Mouse (Mus musculus) liver, adult 2 months (tissue): ENCODE data around the gene Pigf. TPM values are rescaled to one million over a fixed set of nuclear protein-coding genes. Genes with fewer than 3 reads are reported as not detected.

ENCODE experiments used
- DNase-seq: peaks from one replicate; pipeline ENCODE4 v3.0.0-alpha.2; 2011; ENCODE audit warnings: low read depth, low spot score; ENCODE audit errors: extremely low read depth
- H3K27ac ChIP-seq: fragments of 200-500 bp; replicated peaks from 2 replicates; pipeline ENCODE4 v1.5.1; 2012; ENCODE audit warnings: low read depth, mild to moderate bottlenecking, control low read depth, inconsistent platforms, low read length; ENCODE audit not compliant: insufficient read depth
- H3K27me3 ChIP-seq: fragments of 200-500 bp; 2 replicates; pipeline ENCODE4 v1.6.1; 2012; ENCODE audit warnings: mild to moderate bottlenecking, moderate library complexity, low read length, inconsistent platforms; ENCODE audit not compliant: control insufficient read depth, insufficient read depth
- H3K36me3 ChIP-seq: fragments of 200-500 bp; 2 replicates; pipeline ENCODE4 v1.6.1; 2012; ENCODE audit warnings: low read length, inconsistent platforms; ENCODE audit not compliant: control insufficient read depth, insufficient read depth
- H3K4me1 ChIP-seq: fragments of 200-500 bp; 2 replicates; pipeline ENCODE4 v1.6.1; 2011; ENCODE audit warnings: low read length; ENCODE audit not compliant: control insufficient read depth, insufficient read depth
- H3K4me3 ChIP-seq: fragments of 200-500 bp; 2 replicates; pipeline ENCODE4 v1.5.1; 2011; ENCODE audit warnings: low read depth, mild to moderate bottlenecking, control low read depth, low read length, moderate library complexity; ENCODE audit not compliant: insufficient read depth
- H3K79me2 ChIP-seq: fragments of 200-500 bp; 2 replicates; pipeline ENCODE4 v1.6.1; 2012; ENCODE audit warnings: inconsistent platforms, mild to moderate bottlenecking, low read length, moderate library complexity; ENCODE audit not compliant: control insufficient read depth, insufficient read depth
- H3K9ac ChIP-seq: fragments of 200-500 bp; 2 replicates; pipeline ENCODE4 v1.6.1; 2012; ENCODE audit warnings: low read depth, mild to moderate bottlenecking, control low read depth, inconsistent platforms, low read length
- CTCF ChIP-seq: fragments of 200-500 bp; IDR thresholded peaks from 2 replicates; pipeline ENCODE4 v1.5.1; 2011; ENCODE audit warnings: low read depth, low read length, control low read depth
- POLR2A ChIP-seq: fragments of 200-500 bp; IDR thresholded peaks from 2 replicates; pipeline ENCODE4 v1.6.1; 2011; ENCODE audit warnings: low read length, control low read depth; ENCODE audit not compliant: insufficient read depth; ENCODE audit errors: extremely low read depth
- WGBS: fragments of 180-500 bp; shearing (Covaris S2); methylation state at CpG from one replicate; pipeline ENCODE4 v1.1.7; 2018; 5-methylcytosine and 5-hydroxymethylcytosine counted together
- polyA plus RNA-seq: library from polyadenylated mRNA; depleted of rRNA; stranded (reverse); fragments of >200 nt; gene quantifications from 2 replicates; pipeline ENCODE4 v1.2.3, GENCODE M21; 2012
- total RNA-seq: library from RNA; depleted of rRNA; stranded (reverse); fragments of >200 nt; gene quantifications from 2 replicates; pipeline ENCODE4 v1.2.3, GENCODE M21; 2014

Gene Pigf
- total and polyA plus RNA-seq, 2 experiments, result 3.2 to 9.1 TPM

DNA sequence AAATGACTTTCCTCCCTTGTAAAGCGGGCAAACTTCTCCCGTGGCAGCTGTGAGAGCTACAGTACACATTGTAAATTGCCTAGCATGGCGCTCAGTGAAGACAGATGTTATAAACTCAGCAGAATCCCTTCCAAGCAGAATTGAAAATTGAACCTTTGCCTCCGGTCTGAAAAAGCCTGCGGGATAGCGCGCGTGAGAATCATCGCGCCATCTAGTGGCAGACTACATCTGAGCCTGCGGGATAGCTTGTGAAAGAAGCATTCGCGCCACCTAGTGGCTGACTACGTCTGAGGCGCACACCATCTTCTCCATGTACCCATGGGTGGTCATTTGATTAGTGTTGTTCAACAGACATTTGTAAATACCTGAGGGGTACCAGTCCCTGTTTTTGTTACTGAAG, 19.2 kb upstream of the Pigf start:
- no peaks in the 10 kb centered on the region for H3K4me1 ChIP-seq
- H3K9ac ChIP-seq, result no peak overlapping the region
- no peak overlapping the region for H3K4me3 ChIP-seq
- TF ChIP-seq CTCF (peak; percentile 100), POLR2A (no peak)
- H3K36me3 ChIP-seq, result no peaks in the 10 kb centered on the region
- H3K27ac ChIP-seq, result no peak overlapping the region
- no peaks in the 10 kb centered on the region for H3K79me2 ChIP-seq
- WGBS, result 3% methylated on average over 15 of the region's 15 CpGs
- no peaks in the 10 kb centered on the region for H3K27me3 ChIP-seq
- peak; percentile 80 for DNase-seq

DNA sequence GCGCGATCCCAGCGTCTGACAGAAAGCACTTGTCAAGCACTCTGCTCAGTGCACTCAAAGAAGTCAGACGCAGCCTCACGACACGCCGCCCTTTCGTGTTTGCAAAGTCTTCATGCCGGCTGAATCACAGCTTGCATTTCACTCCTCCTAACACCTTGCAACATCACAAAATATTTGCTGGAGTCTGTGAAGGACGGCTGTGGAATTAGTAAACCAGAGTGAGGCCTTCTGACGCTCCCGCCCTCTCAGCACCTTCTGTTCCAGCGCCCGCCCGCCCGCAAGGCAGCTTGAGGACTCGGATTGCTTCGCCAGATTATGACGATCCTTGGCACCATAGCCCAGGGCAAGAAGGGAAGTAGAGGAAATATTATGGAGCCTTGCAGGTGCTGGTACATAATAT, 16.5 kb upstream of the Pigf start:
- 55% methylated on average over 19 of the region's 19 CpGs for WGBS
- Histone ChIP-seq H3K36me3 (no peaks in the 10 kb centered on the region; the same call in 1 of the 2 replicates), H3K27ac (no peak overlapping the region), H3K79me2 (no peaks in the 10 kb centered on the region), H3K4me1 (no peaks in the 10 kb centered on the region), H3K4me3 (no peak overlapping the region), H3K27me3 (no peaks in the 10 kb centered on the region), H3K9ac (no peak overlapping the region)
- TF ChIP-seq POLR2A, result no peak
- no peak for TF ChIP-seq CTCF
- DNase-seq, result no peak

DNA sequence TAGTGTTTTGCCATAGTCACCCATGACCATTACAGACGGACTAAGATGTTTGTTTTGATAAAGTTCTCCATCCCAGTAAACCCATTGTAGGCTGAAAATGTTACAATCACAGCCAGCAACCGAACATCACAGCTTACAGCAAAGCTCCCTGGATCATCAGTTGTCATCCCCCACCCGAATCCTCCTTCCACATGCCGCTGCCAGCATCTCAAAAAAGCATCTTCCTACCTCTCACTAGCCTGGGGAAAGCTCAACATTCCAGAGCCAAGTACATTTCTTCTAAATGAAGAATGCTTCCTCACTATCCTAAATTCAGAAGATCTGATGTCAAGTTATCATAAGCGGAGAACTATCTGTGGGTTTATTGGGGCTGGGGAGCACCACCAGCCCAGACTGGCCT, 13.3 kb upstream of the Pigf start:
- H3K27ac ChIP-seq, result no peak overlapping the region
- WGBS, result 91% methylated on average over 5 of the region's 5 CpGs
- no peak for DNase-seq
- no peak overlapping the region for H3K9ac ChIP-seq
- TF ChIP-seq CTCF (no peak), POLR2A (no peak)
- no peaks in the 10 kb centered on the region; the same call in 1 of the 2 replicates for H3K4me1 ChIP-seq
- H3K4me3 ChIP-seq, result no peak overlapping the region
- no peaks in the 10 kb centered on the region for H3K79me2 ChIP-seq
- peaks cover 13% of the 10 kb centered on the region for H3K36me3 ChIP-seq
- H3K27me3 ChIP-seq, result no peaks in the 10 kb centered on the region

DNA sequence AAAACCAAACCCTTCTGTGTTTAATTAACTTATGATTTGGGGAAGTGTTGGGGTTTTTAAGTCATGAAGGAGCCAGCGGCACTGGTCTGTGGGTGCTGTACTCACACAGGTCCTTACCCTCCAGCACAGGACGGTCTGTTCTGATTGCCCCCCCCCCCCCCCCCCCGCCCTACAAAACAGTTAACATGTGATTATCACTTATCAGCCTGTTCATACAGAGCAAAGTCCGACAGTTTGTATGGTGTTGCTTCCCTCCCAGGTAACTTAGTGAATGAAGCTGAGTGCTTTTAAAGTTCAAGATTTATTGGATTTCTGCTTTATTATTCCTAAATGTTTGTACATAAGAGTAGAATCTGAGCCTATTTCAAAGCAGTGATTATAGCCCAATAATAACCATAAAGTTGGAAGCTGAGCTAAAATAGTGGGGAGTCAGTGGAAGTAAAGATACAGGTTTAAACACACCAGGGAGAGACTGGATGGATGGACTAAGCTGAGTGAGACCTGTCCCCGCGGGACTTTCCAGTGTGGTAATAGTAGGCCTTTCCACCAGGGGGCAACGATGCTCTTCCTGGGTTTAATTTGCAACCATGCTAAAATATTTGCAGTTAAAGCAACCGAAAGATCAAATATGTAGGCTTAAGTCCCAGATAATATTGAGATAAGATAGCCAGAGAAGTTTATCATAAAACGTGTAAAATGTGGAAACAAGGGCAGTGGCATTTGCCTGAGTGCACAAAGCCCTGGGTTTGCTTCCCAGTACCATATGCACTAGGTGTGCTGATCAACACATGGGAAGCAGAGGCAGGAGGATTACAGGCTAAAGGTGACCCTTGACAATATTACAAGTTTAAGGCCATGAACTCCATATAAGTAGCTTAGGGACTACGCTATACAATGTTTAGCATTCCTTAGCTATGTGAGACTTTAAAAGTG, 11.2 kb upstream of the Pigf start:
- Histone ChIP-seq H3K27ac (peak overlapping the region; percentile 47; the same call in 1 of the 2 replicates), H3K27me3 (no peaks in the 10 kb centered on the region), H3K9ac (no peak overlapping the region), H3K4me1 (no peaks in the 10 kb centered on the region; the same call in 1 of the 2 replicates), H3K4me3 (no peak overlapping the region), H3K36me3 (peaks cover 16% of the 10 kb centered on the region), H3K79me2 (no peaks in the 10 kb centered on the region)
- TF ChIP-seq POLR2A, result no peak
- TF ChIP-seq CTCF, result peak; percentile 64
- DNase-seq, result peak; percentile 62
- 19% methylated on average over 10 of the region's 10 CpGs for WGBS

DNA sequence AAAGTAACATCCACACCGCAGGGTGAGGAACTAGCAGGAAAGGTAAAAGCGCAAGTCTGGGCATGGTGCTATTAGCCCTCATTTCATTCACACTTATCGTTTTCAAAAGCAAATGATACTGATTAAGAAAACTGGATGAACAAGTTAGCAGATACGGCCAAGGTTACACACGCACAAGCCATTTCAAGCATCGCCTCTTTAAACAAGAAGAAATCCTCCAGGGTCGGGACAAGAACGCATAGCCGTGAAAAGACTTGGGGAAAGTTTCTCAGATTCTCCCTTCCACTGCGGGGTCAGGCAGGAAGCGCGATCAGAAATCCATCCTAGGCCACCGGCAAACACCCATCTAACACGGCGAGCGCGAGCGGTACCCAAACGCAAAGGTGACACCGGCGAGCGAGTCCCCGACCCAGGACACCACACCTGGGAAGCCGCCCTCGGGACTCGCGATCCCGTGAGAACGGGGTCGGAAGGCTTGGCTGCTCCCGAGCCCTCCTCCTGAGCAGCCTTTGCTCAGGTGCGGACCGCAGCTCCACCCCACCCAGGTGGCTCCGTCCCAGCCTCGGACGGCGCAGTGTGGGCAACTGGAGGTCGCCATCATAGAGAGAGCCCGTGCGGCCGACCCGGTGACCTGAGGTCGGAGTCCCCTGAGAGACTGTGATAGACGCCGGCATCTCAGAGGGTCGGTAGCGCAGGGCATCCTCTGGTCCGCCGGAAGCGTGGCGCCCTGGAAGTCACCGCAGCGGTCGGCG, 539 bp downstream of the Pigf start:
- Histone ChIP-seq H3K4me1 (peaks cover 3% of the 10 kb centered on the region; the same call in 1 of the 2 replicates), H3K36me3 (peaks cover 5% of the 10 kb centered on the region; the same call in 1 of the 2 replicates), H3K27ac (no peak overlapping the region), H3K4me3 (peak overlapping the region; percentile 78), H3K79me2 (no peaks in the 10 kb centered on the region), H3K9ac (peak overlapping the region; percentile 68), H3K27me3 (no peaks in the 10 kb centered on the region)
- WGBS, result 2% methylated on average over 55 of the region's 55 CpGs
- DNase-seq, result no peak
- no peak for TF ChIP-seq CTCF
- TF ChIP-seq POLR2A, result no peak
